Mouse (Mus musculus) lung, postnatal 25 days (tissue): ENCODE data around the gene Catsper3.

Experiments used
- DNase-seq: peaks from one replicate; pipeline ENCODE4 v3.0.0; 2022; ENCODE audit warnings: low spot score

Gene Catsper3

DNA sequence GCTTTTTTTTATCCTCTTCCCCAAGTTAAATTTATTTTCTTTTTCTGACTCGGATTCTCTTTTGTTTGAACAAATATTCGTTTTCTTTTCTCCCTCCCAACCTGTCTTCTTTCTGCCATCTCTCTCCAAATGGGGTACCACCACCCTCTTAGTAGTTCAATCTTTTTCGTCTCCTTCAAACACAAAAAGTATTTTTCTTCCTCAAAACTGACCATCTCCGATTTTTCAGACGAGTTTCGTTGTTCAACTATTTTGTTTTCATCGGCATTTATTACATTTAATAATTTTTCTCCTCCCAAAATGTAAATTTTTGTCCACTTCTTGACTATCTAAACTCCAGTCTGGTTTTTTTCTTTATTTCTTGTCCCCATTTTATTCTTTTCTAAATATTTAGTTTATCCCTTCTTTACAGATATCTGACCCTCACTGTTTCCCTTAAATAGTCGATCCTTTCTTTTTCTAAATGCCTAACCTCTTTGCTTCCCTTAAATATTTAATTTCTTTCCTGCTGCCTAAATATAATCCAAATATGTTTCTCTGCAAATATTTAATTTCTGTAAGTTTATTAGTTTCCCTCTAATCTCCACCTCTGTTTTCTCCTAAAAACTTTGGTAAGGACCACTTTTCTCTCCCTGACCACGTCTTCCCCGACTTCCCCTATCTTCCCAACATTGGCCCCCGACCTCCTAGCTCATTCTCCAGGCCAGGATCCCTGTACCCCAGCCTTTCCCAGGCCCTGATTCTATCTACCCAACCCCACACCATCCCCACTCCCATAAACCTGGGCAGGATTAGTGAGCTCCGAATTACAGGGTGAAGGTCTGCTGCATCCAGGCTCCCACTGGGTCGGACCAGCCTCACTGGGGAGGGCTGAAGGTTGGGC lies 42.7 kb downstream of the Catsper3 start:
- no peak for DNase-seq

DNA sequence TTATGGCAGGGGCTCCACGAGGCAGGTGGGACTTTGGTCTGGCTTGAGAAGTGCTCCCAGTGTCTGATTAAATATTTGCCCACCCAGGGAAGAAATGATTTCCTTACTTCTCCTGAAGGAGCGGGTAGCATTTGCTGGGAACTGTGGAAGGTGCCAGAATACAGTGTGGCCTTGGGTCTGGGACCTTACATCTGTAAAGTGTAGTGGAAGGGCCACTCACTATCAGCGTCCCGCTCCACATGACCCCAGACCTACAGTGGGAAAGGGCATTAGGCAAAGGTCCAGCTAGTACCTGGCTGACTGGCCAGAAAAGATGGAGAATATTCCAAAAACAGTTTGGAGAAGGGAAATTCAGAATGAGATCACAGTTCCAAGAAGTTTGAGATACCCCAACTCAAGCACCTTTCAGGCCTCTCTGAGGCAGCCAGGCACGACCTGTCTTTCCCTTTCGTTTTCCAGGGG lies 43.3 kb downstream of the Catsper3 start:
- DNase-seq: no peak

DNA sequence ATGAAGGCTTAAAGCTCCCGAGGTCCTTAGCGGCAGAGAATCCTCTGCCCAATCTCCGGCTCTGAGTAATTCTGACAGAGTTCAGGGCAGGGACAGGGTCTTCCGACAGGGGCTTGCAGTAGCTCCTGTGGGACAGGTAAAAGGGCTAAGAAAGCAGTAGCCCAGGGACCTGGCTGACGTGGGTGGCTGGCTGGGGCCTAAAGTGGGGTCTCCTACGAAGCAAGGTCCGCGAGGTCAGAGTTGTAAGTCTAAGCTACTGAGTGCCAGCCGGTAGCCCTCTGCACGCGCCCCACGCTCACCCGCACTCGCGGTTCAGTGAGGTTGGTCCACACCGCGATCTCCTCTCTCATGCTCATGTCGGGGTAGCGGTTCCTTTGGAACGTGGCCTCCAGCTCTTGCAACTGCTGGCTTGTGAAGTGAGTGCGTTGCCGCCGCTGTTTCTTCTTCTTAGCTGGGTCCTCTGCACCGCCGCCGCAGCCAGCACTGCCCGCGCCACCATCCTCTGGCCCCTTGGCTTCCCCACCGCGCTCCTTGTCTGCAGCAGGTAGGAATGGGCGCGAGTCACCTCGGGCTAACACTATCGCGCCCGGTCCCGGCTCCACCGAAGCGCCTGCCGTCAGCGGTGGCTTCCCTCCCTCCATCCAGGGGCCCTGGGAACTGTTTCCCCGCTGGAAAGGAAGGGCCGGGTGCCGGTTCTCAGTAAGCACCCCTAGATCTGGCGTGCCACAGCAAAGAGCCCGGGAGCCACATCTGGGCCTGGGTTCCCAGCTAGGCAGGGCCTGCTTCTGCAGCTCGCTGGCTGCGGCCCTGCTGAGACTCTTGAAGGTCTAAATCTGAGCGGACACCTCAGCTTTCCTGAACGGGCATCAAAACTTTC lies 44.0 kb downstream of the Catsper3 start:
- DNase-seq: no peak

DNA sequence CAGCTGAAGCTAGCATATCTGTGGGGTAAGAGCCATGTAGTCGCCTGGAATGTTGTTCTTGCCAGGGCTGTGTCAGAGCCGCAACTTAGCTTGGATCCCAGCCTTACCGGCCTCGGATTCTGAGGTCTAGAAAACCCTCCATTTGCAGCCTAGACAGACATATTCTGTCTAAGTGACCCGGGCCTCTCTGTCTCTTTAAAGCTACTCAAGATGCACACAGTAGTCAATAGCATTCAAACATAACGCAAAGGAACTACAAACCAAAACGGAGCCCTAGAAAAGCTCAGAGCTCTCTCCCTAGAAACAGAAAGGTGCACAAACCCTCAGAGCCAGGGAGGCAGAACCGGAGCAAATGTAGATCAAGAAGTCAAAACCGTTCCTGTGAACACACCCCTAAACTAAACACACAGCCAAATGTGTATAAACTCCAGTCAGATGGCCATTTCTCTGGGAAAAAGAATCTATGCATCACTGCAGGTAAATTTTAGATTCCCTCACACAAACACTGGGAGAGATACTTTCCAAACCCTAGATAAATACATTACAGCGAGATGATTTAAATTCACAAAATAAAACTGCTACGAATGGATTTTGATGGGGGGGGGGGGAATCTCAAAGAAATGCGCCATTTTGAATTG lies 44.8 kb downstream of the Catsper3 start:
- no peak for DNase-seq

DNA sequence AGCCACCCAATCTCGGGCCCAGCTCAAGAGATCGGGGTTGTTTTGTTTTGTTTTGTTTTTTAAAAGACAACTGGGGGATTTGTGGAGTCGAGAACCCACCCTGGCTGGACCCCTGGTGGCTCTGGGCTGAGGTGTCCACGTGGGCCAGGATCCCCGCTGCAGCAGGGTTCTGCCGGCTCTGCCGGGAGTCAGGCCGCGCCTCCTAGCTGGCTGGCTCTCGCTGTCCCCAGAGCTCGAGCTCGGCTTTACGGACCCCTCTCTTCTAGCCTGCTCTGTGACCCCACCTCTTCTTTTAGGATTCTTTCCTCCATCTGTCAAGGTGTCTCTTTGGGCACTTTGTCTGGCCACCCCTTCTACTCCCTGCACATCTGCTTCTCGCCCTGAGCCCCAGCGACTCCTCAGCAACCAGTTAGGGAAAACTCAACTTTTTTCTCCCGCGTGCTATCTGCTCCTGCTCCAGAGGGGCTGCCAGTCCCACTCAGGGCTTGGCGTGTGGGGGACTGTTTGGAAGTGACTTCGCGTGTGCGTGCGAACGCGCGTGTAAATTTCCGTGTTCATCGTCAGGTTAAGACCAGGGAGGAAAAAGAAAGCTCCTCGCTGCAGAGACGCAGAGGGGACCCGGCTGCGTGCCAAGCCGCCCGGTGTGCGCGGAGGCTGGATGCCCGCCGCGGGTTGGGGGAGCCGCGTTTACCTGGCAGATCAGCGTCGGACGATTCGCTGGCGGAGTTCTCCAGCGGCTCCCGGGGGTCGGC lies 45.9 kb downstream of the Catsper3 start:
- DNase-seq: no peak

DNA sequence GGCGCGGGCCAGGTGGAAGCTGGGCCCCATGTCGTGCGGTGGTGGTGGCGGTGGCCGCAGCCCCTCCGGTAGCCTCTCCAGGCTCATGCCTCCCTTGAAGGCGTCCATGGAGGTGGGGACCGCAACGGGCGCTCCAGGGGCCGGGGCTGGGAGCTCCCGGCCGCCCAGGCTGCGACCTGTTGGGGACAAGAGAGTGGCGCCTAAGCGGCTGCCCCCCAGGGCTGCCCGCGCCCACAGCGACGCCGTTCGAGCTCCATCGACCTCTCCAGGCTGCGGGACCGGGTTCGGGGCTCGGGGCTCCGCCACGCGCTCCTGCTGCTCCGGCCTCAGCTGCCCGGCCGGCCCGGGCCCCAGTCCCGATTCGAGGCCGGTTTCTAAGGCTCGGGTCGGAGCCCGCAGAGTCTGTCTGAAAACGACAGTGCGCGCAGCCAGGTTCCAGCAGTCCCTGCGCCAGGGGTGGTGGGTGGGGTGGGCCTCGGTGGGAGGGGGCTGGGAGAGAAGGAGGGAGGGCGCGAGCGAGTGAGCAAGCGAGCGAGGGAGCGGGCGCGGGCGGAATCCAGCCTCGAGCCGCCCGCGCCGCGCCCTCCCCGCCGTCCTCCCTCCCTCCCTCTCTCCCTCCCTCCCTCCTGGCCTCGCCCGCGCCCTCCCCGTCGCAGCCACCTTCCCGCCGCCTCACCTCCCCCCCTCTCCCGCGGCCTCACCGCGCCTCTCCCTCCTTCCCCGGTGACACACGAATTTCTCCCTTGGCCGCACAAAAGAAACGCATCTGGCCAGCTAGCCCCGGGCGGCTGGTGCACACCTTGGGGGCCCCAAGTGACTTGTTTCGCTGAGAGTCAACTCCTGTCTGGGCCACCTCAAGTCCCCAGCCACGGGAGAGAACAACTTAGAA lies 46.7 kb downstream of the Catsper3 start:
- no peak for DNase-seq

DNA sequence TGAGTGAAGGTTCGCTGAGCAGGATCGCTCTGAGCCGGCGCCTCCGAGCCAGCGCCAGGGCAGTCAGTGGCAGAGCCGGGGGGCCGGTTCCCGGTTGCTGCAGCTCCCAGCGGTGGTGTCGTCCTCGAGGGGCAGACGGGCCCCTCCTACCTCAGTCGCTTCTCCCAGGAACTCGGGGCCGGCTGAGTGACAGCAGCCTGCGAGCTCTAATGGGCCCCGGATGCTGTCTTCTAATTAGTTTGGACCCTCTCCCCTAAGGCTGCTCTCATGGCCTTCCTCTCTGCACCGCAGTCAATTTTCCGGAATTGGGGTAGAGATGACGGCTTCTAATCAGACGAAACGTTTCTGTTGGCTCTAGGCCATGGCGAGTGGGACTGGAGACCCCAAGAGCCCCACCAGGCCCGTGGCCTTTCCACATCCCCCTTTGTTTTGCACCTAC lies 47.4 kb downstream of the Catsper3 start:
- DNase-seq: no peak

DNA sequence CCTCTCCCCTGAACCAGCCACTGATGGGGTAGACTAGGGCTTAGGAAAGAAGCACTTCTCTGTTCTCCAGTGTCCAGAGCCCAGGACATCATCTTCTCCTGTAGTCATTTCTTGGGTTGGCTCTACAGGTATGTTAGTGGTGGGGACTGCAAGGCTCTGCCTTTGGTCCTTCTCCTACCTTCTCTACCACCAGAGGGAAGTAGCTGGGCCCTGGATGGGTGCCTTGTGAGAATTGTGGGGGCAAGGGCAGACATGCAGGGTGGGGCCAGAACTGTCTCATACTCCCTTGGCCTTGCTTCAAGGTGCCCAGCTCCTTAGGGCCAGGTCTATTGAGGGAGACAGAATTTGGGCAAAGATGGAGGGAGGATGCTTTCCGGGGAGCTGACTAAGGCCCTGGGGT lies 48.2 kb downstream of the Catsper3 start:
- no peak for DNase-seq

DNA sequence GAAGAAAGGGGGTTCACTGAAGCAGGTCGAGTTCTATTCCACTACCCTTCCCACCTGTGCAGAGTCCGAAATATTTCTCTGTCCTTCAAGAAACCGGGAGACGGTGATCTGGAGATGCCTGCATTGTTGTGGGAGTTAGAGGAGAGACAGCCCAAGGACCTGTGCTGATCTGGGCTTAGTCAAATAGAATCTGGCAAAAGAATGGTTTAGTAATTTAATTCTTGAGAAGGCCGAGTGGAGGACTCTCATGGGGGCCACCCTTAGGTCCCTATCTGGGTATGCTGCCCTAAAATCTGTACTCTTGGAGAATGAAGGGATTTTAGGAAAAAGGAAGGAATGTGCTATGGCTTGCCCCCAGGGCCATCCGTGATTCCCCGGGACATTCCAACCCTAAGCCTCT lies 49.6 kb downstream of the Catsper3 start:
- DNase-seq: no peak

DNA sequence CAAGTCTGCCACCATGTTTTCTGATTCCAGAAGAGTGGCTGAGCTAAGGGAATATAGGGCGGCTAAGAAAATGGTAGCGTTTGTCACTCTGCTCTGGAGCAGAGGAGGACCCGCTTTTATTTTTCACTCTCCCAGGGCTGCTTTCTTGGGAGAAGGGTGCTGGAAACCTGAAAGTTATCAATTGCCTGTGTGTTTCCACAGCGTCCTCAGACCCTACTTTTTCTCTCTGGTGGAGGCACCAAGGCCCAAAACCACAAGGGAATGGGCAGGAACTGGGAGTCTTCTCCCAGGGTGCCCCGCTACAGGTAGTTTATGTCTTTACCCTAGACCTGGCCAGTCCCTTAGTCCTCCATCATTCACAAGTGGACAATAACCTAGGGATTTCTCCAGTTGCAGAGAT lies 50.3 kb downstream of the Catsper3 start:
- DNase-seq: no peak

DNA sequence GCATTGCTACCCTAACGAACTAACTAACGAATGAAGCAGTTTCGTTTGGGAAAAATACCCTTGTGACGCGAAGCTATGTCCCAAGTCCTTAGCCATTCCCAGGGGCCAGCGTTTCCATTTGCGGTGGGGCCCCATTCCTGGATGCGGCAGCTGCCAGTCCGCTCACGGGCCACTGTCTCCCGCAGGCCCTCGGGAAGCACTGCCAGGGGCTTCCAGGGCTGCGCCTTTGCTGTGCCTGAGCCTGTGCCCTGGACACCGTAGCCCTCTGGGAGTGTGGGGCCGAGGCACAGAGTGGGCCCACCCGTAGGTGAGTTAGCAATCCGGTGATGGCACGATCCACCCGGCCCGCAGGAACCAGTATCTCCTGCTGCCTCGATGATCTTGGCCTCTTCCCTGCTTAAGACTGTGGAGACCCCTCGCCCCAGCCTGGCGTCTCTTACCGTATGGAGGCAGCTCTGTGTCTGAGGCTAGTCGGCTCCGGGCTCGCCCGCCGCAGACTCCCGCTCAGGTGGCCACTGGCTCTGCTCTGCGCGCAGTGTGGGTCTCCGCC lies 51.3 kb downstream of the Catsper3 start:
- no peak for DNase-seq

DNA sequence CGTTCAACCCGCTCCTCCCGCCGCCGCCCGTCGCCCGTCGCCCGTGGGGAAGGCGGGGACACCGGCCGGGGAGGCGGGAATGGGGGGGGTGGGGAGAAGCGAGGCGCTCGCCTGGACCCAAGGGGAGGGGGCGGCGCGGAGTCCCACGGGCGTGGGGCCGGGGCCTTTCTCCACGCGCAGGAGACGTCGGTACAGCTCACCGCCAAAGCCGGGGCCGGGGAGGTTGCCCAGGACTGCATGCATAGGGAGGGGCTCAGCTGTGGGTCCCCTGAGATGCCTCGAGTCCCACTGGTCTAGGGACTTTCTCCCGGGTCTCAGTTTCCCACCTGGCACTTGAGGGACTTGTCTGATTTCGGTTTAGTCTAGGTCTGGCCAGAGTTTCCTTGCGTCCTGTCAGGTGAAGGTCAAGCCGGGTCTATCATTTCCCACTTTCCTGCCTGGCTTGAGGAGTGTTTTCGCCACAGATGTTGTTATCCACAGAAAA lies 51.8 kb downstream of the Catsper3 start, which contains the start of gene Pitx1:
TSS of gene Pitx1 (minus strand) at position 51 of the 484 bp plus-strand sequence.
- DNase-seq: no peak

DNA sequence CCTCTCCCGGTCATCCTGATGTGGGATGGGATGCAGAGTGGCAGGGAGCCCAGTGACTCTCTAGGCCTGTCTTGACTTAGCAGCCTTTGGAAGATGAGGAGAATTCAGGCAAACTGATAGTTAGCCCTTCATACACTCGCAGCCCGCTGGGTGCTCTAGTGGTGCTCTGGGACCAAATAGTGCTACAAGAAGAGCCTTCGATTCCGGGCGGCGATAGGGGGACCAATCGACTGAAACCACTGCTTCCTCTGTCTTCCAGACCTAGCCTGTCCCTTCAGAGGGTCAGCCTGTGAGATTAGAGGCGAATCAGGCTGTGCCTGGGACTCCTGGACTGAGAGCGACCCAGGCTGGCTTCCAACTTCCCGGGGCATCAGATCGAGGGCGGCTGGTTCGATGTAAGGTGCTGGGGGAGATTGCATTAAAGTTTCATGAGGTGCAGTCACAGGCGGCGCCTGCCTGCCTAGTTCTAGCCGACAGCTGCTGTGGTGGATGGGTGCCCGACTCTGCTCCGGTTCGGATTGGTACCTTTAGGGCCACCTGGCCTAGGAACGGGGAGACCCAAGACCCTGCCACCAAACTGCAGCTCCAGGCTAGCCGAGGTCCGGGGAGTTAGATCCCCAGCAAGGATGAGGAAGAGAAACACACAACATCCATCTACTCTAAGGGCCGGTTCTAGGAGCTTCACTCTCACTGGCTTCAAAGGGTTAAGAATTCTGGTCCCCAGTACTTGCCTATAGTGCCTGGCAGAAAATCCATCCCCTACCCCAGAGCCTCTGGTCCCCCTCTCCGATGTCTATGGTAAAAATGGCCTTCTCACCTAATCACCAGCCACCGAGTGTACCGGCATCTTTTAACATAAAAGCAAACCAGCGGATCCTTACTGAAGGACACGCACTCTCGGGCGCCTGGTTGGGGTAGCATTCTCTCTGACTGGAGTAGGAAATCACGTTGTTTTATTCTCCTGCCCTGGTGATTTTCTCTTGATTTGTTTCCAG lies 52.7 kb downstream of the Catsper3 start:
- DNase-seq: no peak

DNA sequence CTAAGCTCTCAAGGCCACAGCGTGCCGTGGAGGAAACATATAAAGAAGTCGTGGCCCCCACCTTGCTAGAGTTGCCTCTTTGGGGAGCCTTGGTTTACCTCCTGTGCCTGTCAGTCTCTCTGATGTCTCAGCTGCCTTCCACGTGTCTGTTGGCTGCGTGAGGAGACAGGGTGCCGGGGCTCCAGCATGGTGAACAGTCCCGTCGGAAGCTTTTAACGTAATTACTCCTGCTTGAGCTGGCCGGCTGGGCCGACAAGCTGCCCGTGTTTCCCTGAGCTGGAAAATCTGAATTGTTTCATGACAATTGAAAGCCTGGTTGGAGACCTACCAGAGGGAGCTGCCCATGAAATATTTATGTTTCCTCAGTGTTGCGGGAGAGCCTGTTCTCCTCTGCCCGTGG lies 55.9 kb downstream of the Catsper3 start:
- DNase-seq: no peak

DNA sequence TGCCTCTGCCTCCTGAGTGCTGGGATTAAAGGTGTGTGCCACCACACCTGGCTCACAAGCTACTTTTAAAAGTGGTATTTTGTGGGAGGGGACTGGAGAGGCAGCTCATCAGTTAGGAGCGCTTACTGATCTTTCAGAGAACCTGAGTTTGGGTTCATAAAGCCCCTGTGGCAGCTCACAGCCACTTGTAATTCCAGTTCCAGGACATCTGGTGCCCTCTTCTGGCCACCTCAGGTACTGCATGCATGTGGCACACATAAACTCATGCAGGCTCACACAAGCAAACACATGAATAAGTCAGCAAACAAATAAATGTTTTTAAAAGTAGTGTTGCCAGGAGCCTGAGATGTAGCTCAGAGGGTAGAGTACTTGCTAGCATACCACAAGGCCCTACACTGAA lies 59.3 kb downstream of the Catsper3 start:
- no peak for DNase-seq

DNA sequence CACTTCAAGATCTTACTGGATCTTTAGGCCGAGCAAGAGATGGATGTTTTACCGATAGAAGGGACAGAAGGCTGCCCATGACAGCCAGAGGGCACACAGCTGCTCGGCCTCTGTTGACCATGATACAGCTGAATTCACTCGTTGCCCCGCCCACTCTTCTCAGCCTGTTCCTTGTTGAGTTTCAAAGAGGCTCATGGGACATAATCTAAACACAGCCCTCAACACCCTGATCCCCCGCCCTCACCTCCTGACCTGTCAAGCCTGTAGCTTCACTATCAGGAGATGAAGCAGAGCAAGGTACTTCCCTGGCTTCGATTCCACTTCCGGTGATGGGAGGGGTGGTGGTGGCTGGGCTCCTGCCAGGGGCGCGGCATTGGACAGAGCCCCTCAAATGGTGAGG lies 63.4 kb downstream of the Catsper3 start:
- DNase-seq: no peak

DNA sequence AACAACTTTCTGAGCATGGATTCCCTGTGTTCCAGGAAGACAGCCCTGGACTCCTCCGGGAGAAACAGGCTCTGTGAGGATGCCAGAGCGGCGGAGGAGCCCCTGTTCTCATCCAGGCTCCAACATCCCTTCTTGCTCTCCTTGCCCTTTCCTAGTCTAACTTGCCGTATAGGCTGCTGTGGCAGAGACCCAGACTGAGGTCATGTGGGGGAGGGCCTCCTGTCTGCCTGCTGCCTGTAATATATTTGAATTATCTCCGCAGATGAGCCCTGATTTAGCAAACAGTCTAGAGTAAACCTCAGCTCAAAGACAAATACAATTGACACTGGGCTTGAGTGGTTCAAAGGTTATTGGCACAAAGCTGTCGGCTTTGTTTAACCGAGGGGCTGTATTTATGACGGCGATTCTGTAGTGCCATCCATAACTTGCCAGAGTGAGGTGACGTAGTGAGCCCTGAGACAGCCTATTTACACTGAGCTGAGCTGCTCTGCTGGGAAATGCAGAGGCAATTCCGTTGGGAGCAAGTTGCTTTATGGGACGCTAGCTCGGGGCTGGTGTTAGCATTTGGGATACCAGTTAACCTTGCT lies 64.3 kb downstream of the Catsper3 start:
- DNase-seq: no peak

DNA sequence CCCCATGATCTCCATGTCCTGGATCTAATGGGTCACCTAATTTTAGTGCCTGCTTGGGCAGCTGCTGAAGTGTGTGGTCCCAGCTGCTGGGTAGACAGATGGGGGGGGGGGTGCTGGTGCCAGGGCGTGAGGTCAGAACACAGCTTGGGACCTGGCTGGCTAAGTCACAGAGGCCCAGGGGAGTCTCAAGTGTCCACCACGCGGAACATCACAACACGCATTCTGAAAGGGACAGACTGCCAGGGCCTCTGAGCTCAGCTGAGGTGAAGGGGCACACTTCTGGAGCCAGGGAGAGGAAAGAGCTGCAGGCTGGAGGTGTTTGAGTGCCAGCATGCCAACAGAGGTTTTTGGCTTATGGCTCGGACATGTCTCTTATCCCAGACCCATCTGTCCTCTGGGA lies 66.4 kb downstream of the Catsper3 start:
- no peak for DNase-seq

DNA sequence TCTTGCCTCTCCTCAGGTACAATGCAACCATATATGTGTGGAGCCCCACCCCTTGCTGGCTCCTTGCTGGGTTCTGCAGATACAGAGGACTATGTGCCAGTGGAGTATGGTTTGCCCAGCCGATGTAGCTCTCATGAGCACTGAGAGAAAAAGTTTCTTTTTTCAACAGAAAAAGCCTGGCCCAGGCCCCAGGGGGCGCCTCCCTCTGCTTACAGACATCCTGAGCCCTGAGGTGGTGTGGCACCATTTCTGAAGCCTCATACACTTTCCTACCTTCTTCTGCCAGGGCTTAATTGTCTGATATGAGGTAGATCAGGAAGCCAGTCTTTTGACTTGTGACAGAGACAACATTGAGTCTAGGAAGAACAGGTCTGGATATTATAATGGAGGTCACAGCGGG lies 67.8 kb downstream of the Catsper3 start:
- DNase-seq: no peak
